Mouse (Mus musculus): ENCODE measurements at regions not wholly inside any gene's neighbourhood (a gene's known extent, or its start where the extent isn't known, plus 50 kb on each side); places are given as distances from the start of the nearest gene placed in this dataset.

DNA sequence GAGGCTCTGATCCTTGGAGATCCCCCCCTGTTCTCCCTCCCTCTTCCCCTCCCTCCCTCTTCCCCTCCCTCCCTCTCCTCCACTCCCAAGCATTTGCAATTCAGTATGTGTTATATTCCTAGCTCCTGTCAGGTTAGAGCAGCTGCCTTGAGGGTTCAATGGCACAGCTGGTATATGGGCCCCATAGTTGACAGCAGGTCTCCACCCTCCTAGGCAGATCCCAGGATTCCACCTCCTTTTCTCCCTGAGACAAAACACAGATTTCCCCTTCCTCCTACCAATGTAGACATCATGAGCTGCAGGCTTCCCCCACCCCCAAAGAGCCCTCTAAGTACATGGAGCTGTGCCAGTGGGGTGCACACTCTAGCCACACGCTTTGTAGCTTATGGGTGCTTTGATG lies 137.8 kb downstream of the Unc5cl start:
- ATAC-seq (ENCODE audit: low FRiP score, low read depth) (no peak), DNase-seq (ENCODE audit: low spot score) (no peak)
- no peak for TF ChIP-seq POLR2A (IDR thresholded peaks at IDR 0.05; ENCODE audit: borderline replicate concordance, extremely low read depth, insufficient read depth, insufficient read length)
- H3K27ac ChIP-seq (replicated peaks; ENCODE audit: low read depth, low read length) = no peak overlapping the region
- H3K4me2 ChIP-seq (replicated peaks; ENCODE audit: low read depth, low read length, severe bottlenecking) = no peak overlapping the region
- H3K9me3 ChIP-seq (ENCODE audit: control insufficient read depth, low read length) = no peaks in the 10 kb centered on the region
- H3K27me3 ChIP-seq (ENCODE audit: control insufficient read depth, insufficient read depth, low read length) = no peaks in the 10 kb centered on the region
- no peak overlapping the region for H3K4me3 ChIP-seq (replicated peaks; ENCODE audit: low read length)
- no peak overlapping the region for H3K9ac ChIP-seq (ENCODE audit: low read depth, low read length, severe bottlenecking)
- no peaks in the 10 kb centered on the region for H3K4me1 ChIP-seq (ENCODE audit: control insufficient read depth, insufficient read depth, low read length)
- no peaks in the 10 kb centered on the region for H3K36me3 ChIP-seq (ENCODE audit: control insufficient read depth, insufficient read depth, low read length)
- 69% methylated on average over 1 of the region's 1 CpGs for WGBS

DNA sequence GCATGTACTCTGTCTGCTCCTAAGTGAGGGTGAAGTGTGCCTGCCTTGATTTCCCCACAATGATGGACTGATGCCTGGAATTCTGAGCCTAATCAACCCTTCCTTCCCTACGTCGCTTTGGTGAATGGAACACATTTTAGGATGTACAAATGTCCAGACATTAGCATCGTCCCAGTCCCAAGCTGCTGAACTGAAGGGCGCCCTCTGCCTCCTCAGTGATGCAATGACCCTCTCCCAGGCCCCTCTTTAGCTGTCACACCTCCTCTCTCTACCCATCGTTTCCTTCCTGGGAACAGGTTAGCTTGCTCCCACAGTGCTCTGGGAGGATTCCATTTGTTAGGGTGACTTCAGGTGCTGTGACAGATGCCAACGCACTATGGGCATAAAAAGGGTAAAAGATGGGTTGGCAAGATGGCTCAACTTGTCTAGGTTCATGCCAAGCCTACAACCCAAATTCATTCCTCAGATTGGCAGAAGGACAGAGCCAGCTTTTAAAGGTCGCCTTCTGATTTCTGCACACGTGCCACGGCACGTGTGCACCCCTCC lies 140.8 kb downstream of the Unc5cl start:
- no peaks in the 10 kb centered on the region for H3K36me3 ChIP-seq (ENCODE audit: control insufficient read depth, insufficient read depth, low read length)
- 73% methylated on average over 10 of the region's 10 CpGs for WGBS
- no peak overlapping the region for H3K4me2 ChIP-seq (replicated peaks; ENCODE audit: low read depth, low read length, severe bottlenecking)
- H3K4me1 ChIP-seq (ENCODE audit: control insufficient read depth, insufficient read depth, low read length) = no peaks in the 10 kb centered on the region
- DNase-seq (ENCODE audit: low spot score) = no peak
- H3K27ac ChIP-seq (replicated peaks; ENCODE audit: low read depth, low read length) = no peak overlapping the region
- TF ChIP-seq POLR2A (IDR thresholded peaks at IDR 0.05; ENCODE audit: borderline replicate concordance, extremely low read depth, insufficient read depth, insufficient read length) = no peak
- H3K9me3 ChIP-seq (ENCODE audit: control insufficient read depth, low read length) = no peaks in the 10 kb centered on the region
- H3K4me3 ChIP-seq (replicated peaks; ENCODE audit: low read length) = no peak overlapping the region
- ATAC-seq (ENCODE audit: low FRiP score, low read depth) = no peak
- no peak overlapping the region for H3K9ac ChIP-seq (ENCODE audit: low read depth, low read length, severe bottlenecking)
- no peaks in the 10 kb centered on the region for H3K27me3 ChIP-seq (ENCODE audit: control insufficient read depth, insufficient read depth, low read length)

DNA sequence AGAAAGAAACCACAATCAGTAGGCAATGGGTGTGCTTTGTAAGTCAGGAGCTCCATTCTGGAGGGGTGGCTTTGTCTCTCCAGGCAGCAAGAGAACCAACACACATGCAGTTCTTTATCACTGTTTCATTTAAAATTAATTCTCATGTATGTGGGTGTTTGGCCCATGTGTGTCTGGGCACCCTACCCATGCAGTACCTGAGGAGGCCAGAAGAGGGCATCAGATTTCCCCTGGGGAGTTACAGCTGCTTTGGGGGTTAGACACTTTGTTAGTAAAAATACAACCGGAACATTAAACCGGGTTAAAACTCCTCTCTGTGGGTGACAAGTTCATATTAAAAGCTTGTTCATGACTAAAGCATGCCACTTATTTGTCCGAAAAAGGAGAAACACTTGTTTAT lies 141.7 kb downstream of the Unc5cl start:
- WGBS = 72% methylated on average over 3 of the region's 3 CpGs
- H3K36me3 ChIP-seq (ENCODE audit: control insufficient read depth, insufficient read depth, low read length) = no peaks in the 10 kb centered on the region
- H3K4me3 ChIP-seq (replicated peaks; ENCODE audit: low read length) = no peak overlapping the region
- no peak overlapping the region for H3K9ac ChIP-seq (ENCODE audit: low read depth, low read length, severe bottlenecking)
- no peaks in the 10 kb centered on the region for H3K9me3 ChIP-seq (ENCODE audit: control insufficient read depth, low read length)
- no peaks in the 10 kb centered on the region for H3K4me1 ChIP-seq (ENCODE audit: control insufficient read depth, insufficient read depth, low read length)
- TF ChIP-seq POLR2A (IDR thresholded peaks at IDR 0.05; ENCODE audit: borderline replicate concordance, extremely low read depth, insufficient read depth, insufficient read length) = no peak
- DNase-seq (ENCODE audit: low spot score) (no peak), ATAC-seq (ENCODE audit: low FRiP score, low read depth) (no peak)
- H3K4me2 ChIP-seq (replicated peaks; ENCODE audit: low read depth, low read length, severe bottlenecking) = no peak overlapping the region
- no peak overlapping the region for H3K27ac ChIP-seq (replicated peaks; ENCODE audit: low read depth, low read length)
- H3K27me3 ChIP-seq (ENCODE audit: control insufficient read depth, insufficient read depth, low read length) = no peaks in the 10 kb centered on the region

DNA sequence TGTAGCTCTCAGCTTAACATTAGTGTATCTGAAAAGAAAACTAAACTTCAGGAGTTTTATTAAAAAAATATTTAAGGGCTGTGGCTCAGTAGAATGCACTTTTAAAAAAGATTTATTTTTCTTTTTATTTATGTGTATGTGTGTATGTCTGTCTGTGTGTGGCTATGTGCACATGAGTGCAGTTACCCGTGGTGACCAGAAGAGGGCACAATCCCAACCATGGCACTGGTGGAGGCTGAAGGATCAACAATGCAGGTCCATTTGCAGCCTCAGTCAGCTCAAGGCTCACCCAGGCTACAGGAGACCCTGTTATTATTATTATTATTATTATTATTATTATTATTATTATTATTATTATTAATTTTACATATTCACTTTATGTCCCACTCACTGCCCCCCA lies 142.6 kb downstream of the Unc5cl start:
- H3K9me3 ChIP-seq (ENCODE audit: control insufficient read depth, low read length) = no peaks in the 10 kb centered on the region
- no peaks in the 10 kb centered on the region for H3K27me3 ChIP-seq (ENCODE audit: control insufficient read depth, insufficient read depth, low read length)
- H3K4me3 ChIP-seq (replicated peaks; ENCODE audit: low read length) = no peak overlapping the region
- ATAC-seq (ENCODE audit: low FRiP score, low read depth) (no peak), DNase-seq (ENCODE audit: low spot score) (no peak)
- 94% methylated on average over 1 of the region's 1 CpGs for WGBS
- TF ChIP-seq POLR2A (IDR thresholded peaks at IDR 0.05; ENCODE audit: borderline replicate concordance, extremely low read depth, insufficient read depth, insufficient read length) = no peak
- H3K27ac ChIP-seq (replicated peaks; ENCODE audit: low read depth, low read length) = no peak overlapping the region
- H3K9ac ChIP-seq (ENCODE audit: low read depth, low read length, severe bottlenecking) = no peak overlapping the region
- H3K36me3 ChIP-seq (ENCODE audit: control insufficient read depth, insufficient read depth, low read length) = no peaks in the 10 kb centered on the region
- H3K4me1 ChIP-seq (ENCODE audit: control insufficient read depth, insufficient read depth, low read length) = no peaks in the 10 kb centered on the region
- no peak overlapping the region for H3K4me2 ChIP-seq (replicated peaks; ENCODE audit: low read depth, low read length, severe bottlenecking)

DNA sequence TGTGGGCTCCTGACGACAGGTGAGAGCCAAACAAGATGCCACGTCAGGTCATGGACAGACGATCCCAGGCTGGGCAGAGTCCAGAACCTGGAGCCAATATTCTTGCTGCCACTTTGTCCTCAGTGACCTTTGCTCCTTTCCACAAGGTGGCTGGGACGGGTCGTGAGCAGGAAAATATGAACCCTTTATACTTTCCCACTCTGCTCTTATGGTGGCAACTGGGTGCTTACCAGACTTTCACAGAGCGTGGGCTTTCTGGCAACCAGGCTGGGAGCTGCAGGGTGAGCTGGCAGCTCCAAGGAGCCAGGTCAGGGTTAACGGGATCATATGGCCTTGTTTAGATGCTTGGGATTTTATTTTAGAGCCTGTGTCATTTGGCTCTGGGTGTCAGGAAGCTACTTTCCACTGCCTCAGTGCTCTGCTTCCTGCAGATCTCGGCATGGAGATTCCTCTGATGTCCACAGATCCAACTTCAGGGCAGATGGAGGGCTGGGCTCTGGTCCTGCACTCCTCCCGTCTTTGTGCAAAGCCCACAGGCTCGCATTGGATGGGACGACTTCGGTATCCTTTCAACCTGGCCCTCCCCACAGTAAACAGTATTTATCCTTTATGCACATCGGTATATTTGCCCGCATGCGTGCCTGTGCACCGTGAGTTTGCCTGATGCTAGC lies 143.9 kb downstream of the Unc5cl start:
- no peak overlapping the region for H3K9ac ChIP-seq (ENCODE audit: low read depth, low read length, severe bottlenecking)
- H3K4me1 ChIP-seq (ENCODE audit: control insufficient read depth, insufficient read depth, low read length) = no peaks in the 10 kb centered on the region
- 71% methylated on average over 16 of the region's 16 CpGs for WGBS
- H3K4me3 ChIP-seq (replicated peaks; ENCODE audit: low read length) = no peak overlapping the region
- no peak overlapping the region for H3K27ac ChIP-seq (replicated peaks; ENCODE audit: low read depth, low read length)
- no peaks in the 10 kb centered on the region for H3K36me3 ChIP-seq (ENCODE audit: control insufficient read depth, insufficient read depth, low read length)
- no peaks in the 10 kb centered on the region for H3K27me3 ChIP-seq (ENCODE audit: control insufficient read depth, insufficient read depth, low read length)
- H3K9me3 ChIP-seq (ENCODE audit: control insufficient read depth, low read length) = no peaks in the 10 kb centered on the region
- DNase-seq (ENCODE audit: low spot score) (no peak), ATAC-seq (ENCODE audit: low FRiP score, low read depth) (no peak)
- H3K4me2 ChIP-seq (replicated peaks; ENCODE audit: low read depth, low read length, severe bottlenecking) = no peak overlapping the region
- no peak for TF ChIP-seq POLR2A (IDR thresholded peaks at IDR 0.05; ENCODE audit: borderline replicate concordance, extremely low read depth, insufficient read depth, insufficient read length)
